Mouse (Mus musculus): ENCODE data around the gene Cd59a. TPM values are rescaled to one million over a fixed set of nuclear protein-coding genes. Genes with fewer than 3 reads are reported as not detected.

The Cd59a gene
- polyA plus RNA-seq, 1 experiment from 2014 or later: 15.9 TPM

GRCm38 (mm10) chr2:104150608-104151397 is 55.2 kb downstream of the Cd59a start:
- H3K4me1 ChIP-seq (replicated peaks): no peaks in the 10 kb centered on the region
- H3K27ac ChIP-seq (replicated peaks): no peak overlapping the region
- peaks cover 31% of the 10 kb centered on the region for H3K36me3 ChIP-seq
- 92% methylated on average over 6 of the region's 6 CpGs for WGBS
- no peak overlapping the region for H3K4me2 ChIP-seq
- no peak overlapping the region for H3K4me3 ChIP-seq
- H3K9me3 ChIP-seq: no peaks in the 10 kb centered on the region
- H3K27me3 ChIP-seq: no peaks in the 10 kb centered on the region
- no peak overlapping the region for H3K9ac ChIP-seq
- no peak for ATAC-seq (ENCODE audit: low FRiP score, low read depth)

DNA sequence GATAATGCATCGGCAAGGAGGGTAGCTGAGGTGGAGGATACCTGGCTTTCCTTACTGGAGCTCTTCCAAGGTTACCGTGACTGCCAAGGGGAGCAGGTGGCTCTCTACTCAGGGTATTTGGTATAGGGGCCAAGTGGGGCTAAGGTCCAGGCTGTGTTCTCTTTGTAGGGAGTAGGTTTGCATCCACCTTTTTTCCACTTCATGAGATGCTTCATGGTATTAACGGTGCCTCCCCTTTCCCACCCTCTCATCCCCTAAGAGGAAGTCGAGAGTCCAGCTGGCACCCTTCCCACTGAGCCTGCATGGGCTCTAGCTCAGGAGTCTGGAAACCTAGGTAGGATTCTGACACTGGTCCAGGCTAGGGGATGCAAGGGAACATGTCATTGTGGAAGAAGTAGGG is 57.7 kb downstream of the Cd59a start:
- Histone ChIP-seq H3K27me3 (no peaks in the 10 kb centered on the region), H3K4me3 (no peak overlapping the region), H3K9me3 (no peaks in the 10 kb centered on the region), H3K4me2 (no peak overlapping the region), H3K9ac (no peak overlapping the region), H3K27ac (replicated peaks) (no peak overlapping the region), H3K4me1 (replicated peaks) (no peaks in the 10 kb centered on the region), H3K36me3 (peaks cover 25% of the 10 kb centered on the region)
- ATAC-seq (ENCODE audit: low FRiP score, low read depth): 0 out of 2 replicates have a peak, but pooled peaks have one; percentile 11
- WGBS: 75% methylated on average over 4 of the region's 4 CpGs

DNA sequence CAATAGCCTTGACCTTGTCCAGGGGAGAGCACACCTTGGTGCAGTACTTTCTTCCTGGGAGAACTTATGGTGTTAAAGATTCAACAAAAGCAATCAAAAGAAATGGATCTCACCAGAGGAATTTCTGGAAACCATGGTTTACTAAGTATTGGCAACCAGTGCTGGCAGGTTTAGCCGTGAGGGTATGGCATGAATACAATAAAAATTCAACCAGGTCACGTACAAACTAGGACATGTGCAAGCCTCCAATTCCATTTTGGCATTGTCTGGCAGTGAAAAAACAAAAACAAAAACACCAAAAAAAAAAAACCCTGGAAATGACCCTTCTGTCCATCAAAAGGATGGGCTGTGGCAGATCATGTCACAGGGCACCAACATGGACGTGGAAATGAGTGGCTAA is 58.3 kb downstream of the Cd59a start:
- H3K9me3 ChIP-seq: no peaks in the 10 kb centered on the region
- 80% methylated on average over 3 of the region's 3 CpGs for WGBS
- H3K27me3 ChIP-seq: no peaks in the 10 kb centered on the region
- H3K4me3 ChIP-seq: no peak overlapping the region
- no peak for ATAC-seq (ENCODE audit: low FRiP score, low read depth)
- peaks cover 25% of the 10 kb centered on the region for H3K36me3 ChIP-seq
- H3K4me2 ChIP-seq: no peak overlapping the region
- no peaks in the 10 kb centered on the region for H3K4me1 ChIP-seq (replicated peaks)
- no peak overlapping the region for H3K27ac ChIP-seq (replicated peaks)
- no peak overlapping the region for H3K9ac ChIP-seq

DNA sequence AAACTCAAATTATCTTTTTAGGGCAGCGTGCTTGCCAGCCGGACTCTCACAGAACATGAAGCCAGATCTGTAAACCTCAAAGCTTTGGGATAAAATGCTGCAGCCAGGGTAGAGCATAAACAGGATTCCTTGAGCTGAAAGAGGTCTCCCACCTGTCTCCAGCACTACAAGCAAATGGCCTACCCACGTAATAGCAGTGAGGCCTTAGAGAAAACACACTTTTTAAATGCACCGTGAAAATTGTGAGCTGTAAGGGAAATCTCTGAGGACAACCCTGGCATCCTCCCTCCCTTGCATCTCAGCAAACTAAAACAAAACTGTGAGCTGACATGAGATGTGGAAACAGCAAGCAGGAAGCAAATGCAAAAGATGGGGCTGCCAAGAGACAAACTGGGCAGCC is 62.2 kb downstream of the Cd59a start:
- no peaks in the 10 kb centered on the region for H3K27me3 ChIP-seq
- H3K9me3 ChIP-seq: no peaks in the 10 kb centered on the region
- 79% methylated on average over 4 of the region's 4 CpGs for WGBS
- no peaks in the 10 kb centered on the region for H3K4me1 ChIP-seq (replicated peaks)
- H3K4me3 ChIP-seq: no peak overlapping the region
- no peak overlapping the region for H3K27ac ChIP-seq (replicated peaks)
- ATAC-seq (ENCODE audit: low FRiP score, low read depth): no peak
- no peak overlapping the region for H3K4me2 ChIP-seq
- 0 out of 2 replicates have a peak, but pooled peaks cover 4% of the 10 kb centered on the region for H3K36me3 ChIP-seq
- no peak overlapping the region for H3K9ac ChIP-seq

- 81% methylated on average over 7 of the region's 7 CpGs for WGBS
- ATAC-seq (ENCODE audit: low FRiP score, low read depth): no peak
- Histone ChIP-seq H3K4me1 (replicated peaks) (no peaks in the 10 kb centered on the region), H3K9ac (no peak overlapping the region), H3K27ac (replicated peaks) (no peak overlapping the region), H3K9me3 (no peaks in the 10 kb centered on the region), H3K4me3 (no peak overlapping the region), H3K27me3 (no peaks in the 10 kb centered on the region), H3K36me3 (peaks cover 9% of the 10 kb centered on the region), H3K4me2 (no peak overlapping the region)
Measured at GRCm38 (mm10) chr2:104163418-104163817, 67.8 kb downstream of the Cd59a start.

GRCm38 (mm10) chr2:104163978-104164487 is 68.4 kb downstream of the Cd59a start:
- H3K36me3 ChIP-seq: peaks cover 9% of the 10 kb centered on the region
- H3K27me3 ChIP-seq: no peaks in the 10 kb centered on the region
- H3K4me3 ChIP-seq: no peak overlapping the region
- H3K9me3 ChIP-seq: no peaks in the 10 kb centered on the region
- 87% methylated on average over 4 of the region's 4 CpGs for WGBS
- no peak for ATAC-seq (ENCODE audit: low FRiP score, low read depth)
- H3K4me2 ChIP-seq: no peak overlapping the region
- no peak overlapping the region for H3K27ac ChIP-seq (replicated peaks)
- H3K9ac ChIP-seq: no peak overlapping the region
- 0 out of 2 replicates have a peak, but pooled peaks cover 4% of the 10 kb centered on the region for H3K4me1 ChIP-seq (replicated peaks)

Other genes starting within 250 kb of the Cd59a start
- gene Lmo2, start 137.8 kb upstream of the Cd59a start, polyA plus RNA-seq (2015; fragmentation: Nextera tagmentation; extraction: Ambion mirVana): 36.0 and 37.9 TPM in 2 replicates
- 66.9 and 67.0 TPM in 2 replicates for gene Fbxo3, start 68.1 kb upstream of the Cd59a start, polyA plus RNA-seq (2015; fragmentation: Nextera tagmentation; extraction: Ambion mirVana)
- gene 4931422A03Rik, start 67.4 kb upstream of the Cd59a start, polyA plus RNA-seq (2015; fragmentation: Nextera tagmentation; extraction: Ambion mirVana): 2.7 and 3.0 TPM in 2 replicates
- gene Gm10912, start 30.0 kb upstream of the Cd59a start, polyA plus RNA-seq (2015; fragmentation: Nextera tagmentation; extraction: Ambion mirVana): not detected in 2 replicates
- not detected in 2 replicates for gene Gm10799, start 27.3 kb upstream of the Cd59a start, polyA plus RNA-seq (2015; fragmentation: Nextera tagmentation; extraction: Ambion mirVana)
- 2.3 and 3.5 TPM in 2 replicates for gene Cd59b, start 26.0 kb upstream of the Cd59a start, polyA plus RNA-seq (2015; fragmentation: Nextera tagmentation; extraction: Ambion mirVana)
- gene A930018P22Rik, start 27.0 kb downstream of the Cd59a start, polyA plus RNA-seq (2015; fragmentation: Nextera tagmentation; extraction: Ambion mirVana): not detected in 2 replicates